Mouse (Mus musculus): ENCODE measurements at regions not wholly inside any gene's neighbourhood (a gene's known extent, or its start where the extent isn't known, plus 50 kb on each side); places are given as distances from the start of the nearest gene placed in this dataset.

DNA sequence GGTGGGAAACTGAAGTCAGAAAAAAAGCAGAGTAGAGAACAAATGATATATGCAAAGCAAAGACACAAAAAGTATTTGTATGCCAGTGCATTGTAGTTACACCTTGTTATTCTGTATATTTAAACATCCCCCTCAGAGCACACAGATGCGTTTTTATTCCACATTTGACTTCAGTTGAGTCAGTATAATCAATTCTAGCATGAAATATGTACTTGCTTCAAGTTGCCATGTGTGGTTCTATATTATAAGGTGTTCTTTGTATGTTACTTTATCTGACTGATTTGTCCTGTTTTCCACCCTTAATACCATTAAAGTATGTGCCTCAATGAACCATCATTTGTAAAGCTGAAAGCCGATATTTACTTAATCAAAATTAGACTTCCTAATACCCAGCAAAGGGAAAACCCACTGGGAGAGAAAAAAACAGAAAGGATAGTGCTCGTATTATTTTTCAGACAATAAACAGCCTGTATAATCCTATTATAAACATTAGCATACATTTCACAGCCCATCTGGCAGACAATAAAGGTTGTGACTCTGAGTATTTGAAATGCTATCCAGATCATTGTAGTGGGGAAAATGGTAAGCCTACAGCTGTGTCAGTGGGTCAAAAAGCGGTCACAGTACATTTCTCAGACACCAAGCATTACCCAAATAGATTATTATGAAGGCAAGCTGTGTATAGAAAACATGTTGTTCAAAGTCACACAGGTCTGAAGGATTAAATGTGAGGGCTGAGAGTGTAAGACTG, 189.1 kb upstream of the Bmp2 start:
- DNase-seq (ENCODE audit: low spot score in 2 of 2): no peak

- DNase-seq (ENCODE audit: low spot score in 2 of 2): no peak
Observed at GRCm38 (mm10) chr2:133371490-133372215, 180.3 kb upstream of the Bmp2 start.

DNA sequence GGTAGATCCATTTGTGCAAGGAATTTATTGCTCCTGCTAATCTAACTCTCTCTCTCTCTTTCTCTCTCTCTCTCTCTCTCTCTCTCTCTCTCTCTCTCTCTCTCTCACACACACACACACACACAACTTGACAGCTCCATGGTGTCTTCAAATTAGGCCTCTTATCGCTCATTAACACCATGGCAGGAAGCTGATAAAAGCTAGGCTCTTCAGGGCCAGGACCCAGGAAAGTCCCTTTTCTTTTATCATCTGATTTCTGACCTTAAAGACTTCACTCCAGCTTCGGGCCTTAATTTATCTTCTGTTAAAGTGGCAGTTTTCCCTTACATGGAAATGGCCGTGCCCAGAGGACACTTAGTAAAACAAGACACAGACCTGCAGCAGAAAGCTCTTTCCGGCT, 178.4 kb upstream of the Bmp2 start:
- DNase-seq (ENCODE audit: low spot score in 2 of 2): no peak

DNA sequence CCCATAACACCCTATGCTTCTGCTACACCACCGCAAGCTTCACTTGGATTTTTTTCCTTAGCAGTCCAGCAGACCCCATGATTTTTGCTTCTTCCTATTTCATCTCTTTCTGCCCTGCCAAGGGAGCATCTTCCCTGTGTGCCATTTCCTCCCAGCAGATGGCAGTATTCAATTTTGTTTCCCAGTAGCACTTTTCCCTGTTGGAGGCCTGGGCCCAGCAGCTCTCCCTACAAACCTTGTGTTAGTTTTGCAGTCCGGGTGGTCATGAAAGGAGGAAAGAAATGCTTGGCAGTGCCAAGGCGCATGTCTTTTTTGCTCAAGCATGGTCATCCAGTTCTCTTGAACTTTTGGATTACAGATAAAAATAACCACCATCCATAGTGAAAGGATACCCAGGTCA, 170.9 kb upstream of the Bmp2 start:
- peak in 1 of 2 experiments; percentile 16 for DNase-seq (ENCODE audit: low spot score in 2 of 2)

- DNase-seq (ENCODE audit: low spot score in 2 of 2): no peak
Observed at GRCm38 (mm10) chr2:133383135-133383920, 168.6 kb upstream of the Bmp2 start.

GRCm38 (mm10) chr2:133385297-133385696, 166.7 kb upstream of the Bmp2 start:
- DNase-seq (ENCODE audit: low spot score in 2 of 2): no peak

DNA sequence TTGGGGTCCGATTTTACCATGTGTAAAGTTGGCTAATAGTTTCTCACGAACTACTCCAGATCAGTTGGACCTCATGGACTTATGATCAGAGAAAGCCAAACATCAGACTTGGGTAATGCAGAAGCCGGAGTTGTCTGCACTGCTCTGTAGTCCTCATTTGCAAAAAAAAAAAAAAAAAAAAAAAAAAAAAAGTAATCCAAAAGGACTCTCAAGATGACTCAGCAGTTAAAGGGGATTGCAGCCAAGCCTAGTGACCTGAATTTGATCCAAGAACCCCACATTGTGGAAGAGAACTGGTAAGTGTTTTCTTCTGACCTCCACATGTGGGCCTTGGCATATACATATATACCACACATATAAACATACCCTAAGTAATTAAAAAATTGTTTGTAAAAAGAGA, 164.6 kb upstream of the Bmp2 start:
- no peak for DNase-seq (ENCODE audit: low spot score in 2 of 2)

- DNase-seq (ENCODE audit: low spot score in 2 of 2): no peak
Observed at GRCm38 (mm10) chr2:133392298-133392697, 159.7 kb upstream of the Bmp2 start.

DNA sequence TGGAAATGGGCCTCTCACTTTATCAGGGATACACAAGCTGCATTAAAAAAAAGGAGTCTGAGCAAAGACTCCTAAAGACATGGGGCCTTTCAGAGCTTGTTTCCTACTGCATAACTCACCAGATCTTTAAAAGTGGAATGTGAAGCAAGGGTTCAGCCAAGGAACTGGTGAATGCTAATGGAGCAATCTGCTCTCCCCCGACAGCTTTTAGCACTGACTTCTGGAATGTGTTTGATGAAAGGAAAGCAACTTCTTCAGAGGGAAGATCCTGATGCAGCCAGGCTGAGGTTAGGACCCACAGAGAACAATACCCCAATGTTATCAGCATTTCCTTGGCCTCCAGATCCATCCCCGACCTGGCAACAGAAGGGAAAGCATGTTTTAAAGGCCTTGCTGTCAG, 154.4 kb upstream of the Bmp2 start:
- DNase-seq (ENCODE audit: low spot score in 2 of 2): no peak

- no peak for DNase-seq (ENCODE audit: low spot score in 2 of 2)
Observed at GRCm38 (mm10) chr2:133399059-133399690, 152.8 kb upstream of the Bmp2 start.

GRCm38 (mm10) chr2:133400963-133401362, 151.0 kb upstream of the Bmp2 start:
- no peak for DNase-seq (ENCODE audit: low spot score in 2 of 2)

- no peak for DNase-seq (ENCODE audit: low spot score in 2 of 2)
Observed at GRCm38 (mm10) chr2:133416990-133417581, 134.9 kb upstream of the Bmp2 start.

- DNase-seq (ENCODE audit: low spot score in 2 of 2): no peak
Observed at GRCm38 (mm10) chr2:133419686-133420303, 132.2 kb upstream of the Bmp2 start.

GRCm38 (mm10) chr2:133425538-133425937, 126.4 kb upstream of the Bmp2 start:
- no peak for DNase-seq (ENCODE audit: low spot score in 2 of 2)

DNA sequence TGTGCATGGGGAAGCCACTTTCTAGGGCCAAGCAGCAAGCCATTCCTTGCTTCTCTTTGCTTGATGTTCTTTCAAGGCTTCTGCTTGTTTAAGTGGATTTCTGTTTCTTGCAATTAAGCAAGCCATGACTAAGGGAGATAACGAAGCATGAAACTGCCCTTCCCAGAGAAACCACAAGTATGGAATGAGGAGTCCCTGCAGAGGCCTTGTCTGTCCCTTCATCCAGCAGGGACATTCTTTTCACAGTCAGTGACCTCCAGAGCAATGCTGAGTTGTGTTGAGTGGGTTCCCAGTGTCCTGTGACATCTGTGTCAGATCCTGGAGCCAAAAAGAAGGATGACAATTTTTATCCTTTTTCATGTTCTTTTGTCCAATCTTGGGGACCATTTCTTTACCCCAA, 124.9 kb upstream of the Bmp2 start:
- DNase-seq (ENCODE audit: low spot score in 2 of 2): no peak

DNA sequence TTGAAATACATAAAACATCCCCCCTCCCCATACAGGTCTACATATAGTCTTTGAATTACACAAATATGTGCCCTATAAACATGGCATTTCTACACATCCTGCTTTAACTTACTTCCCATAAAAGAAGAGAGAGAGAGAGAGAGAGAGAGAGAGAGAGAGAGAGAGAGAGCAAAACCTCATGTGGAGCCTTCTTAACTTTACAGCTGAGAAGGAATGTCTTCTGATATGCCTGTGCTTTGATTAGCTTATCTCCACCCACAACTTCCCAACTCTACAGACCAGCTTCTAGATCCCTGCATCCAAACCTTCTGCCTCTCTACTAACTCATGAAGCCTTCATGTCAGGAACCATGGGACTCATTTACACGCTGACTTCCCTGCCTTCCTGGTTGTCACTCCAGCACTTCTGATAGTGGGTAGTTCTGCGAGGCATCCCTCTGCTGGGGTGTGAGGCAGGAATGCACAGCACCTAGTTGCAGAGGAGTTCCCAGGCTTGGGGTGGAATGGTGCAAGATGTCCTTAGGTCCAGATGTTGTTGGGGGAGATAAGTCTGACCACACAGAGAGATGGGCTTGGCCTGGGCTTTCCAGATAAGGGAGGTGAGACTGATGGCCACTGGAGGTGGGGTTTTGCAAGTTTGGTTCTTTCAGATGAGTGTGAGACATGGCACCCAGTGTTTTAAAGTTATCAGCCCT, 122.4 kb upstream of the Bmp2 start:
- no peak for DNase-seq (ENCODE audit: low spot score in 2 of 2)

DNA sequence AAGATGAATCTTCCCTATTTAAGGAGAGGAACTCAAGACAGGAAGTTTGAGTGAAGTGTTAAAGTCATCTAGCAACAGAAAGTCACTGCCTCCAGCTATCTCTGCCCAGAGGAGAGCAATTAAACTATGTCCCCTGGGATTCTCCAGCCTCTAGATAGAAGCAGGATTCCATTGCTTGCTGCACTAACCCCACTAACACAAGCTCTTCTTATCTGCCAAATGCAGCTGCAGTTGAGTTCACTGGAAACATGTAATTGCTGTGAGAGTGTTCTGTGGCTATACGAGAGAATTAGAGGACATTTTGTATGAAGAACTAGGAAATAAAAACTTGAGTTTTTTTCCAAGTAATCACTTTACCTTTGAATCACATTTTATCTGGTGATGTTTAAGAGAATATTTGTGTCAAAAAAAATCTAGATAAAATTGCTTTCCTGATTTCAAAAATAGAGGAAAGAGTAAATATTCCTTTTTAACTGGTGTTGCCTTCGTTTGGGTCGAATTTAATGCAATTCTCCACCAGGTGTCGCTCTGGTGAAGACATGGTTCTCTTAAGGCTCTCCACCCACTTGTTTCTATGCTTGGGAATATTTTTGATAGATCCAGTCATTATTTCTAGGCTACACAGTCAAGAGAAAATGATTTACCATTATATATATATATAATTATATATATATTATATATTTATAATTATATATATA, 121.1 kb upstream of the Bmp2 start:
- no peak for DNase-seq (ENCODE audit: low spot score in 2 of 2)

- DNase-seq (ENCODE audit: low spot score in 2 of 2): no peak
Observed at GRCm38 (mm10) chr2:133432141-133432813, 119.7 kb upstream of the Bmp2 start.

Measured in frontal cortex, postnatal 25 days (tissue).